Mouse (Mus musculus) embryonic stem cell, embryonic (primary cell): ENCODE measurements around the gene Gm10447.

Experiments
- CTCF ChIA-PET, 4 experiments: fragments of 300-600 bp in 2 of 4; fragments of 350-600 bp in 2 of 4; sonication (Branson Sonifier 250); formaldehyde crosslinking; loops; one replicate each; lab custom pipeline; 2022; ENCODE audit warnings: inconsistent platforms in 2 of 4; lab: Charles Lee
- POLR2A ChIA-PET, 4 experiments: fragments of 300-600 bp in 2 of 4; fragments of 350-600 bp in 2 of 4; sonication (Branson Sonifier 250); formaldehyde crosslinking; loops; one replicate each; lab custom pipeline; 2022; ENCODE audit warnings: antibody characterized with exemption in 4 of 4, inconsistent platforms in 1 of 4; lab: Charles Lee

Gm10447 gene

DNA sequence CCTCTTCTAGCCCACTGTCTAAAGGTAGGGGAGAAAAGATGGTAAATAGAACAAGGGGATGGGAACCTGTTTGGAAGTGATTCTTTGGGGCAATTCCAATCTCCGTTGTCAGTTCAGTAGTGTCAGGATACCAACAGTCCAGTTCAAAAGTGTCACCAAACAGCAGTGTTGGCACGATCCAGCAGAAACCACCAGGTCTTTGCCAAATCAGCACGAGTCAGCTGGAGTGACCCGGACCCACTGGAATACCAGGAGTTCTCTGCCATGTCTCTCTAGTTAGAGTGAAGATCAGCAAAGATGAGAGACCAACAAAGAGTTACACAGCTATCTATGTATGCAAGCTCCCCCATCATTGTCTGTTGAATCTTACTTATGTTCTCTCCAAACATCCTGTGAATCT, 43.0 kb downstream of the Gm10447 start:
- CTCF ChIA-PET: no interaction called here
- POLR2A ChIA-PET: interaction anchor here in 2 of 4 experiments (0.8 to 6.0 kb wide), 3 partner anchors 14 to 17 kb away, joined by 3 to 31 read pairs (median 12); partner anchors contain the start of genes Gdf9 (in 2 of the 2) and Uqcrq (in 2 of the 2)

GRCm38 (mm10) chr11:53411738-53412137, 45.2 kb downstream of the Gm10447 start:
- POLR2A ChIA-PET: interaction anchor here in 3 of 4 experiments (0.6 to 4.8 kb wide), 11 partner anchors 12 to 153 kb away, joined by 3 to 25 read pairs (median 3); partner anchors contain the start of genes Gdf9 (in 2 of the 3) and Uqcrq (in 2 of the 3)
- CTCF ChIA-PET: interaction anchor here (0.6 to 1.5 kb wide), 17 partner anchors 8 to 185 kb away, joined by 3 to 7 read pairs (median 4); partner anchors contain the start of genes Gdf9 (in 2 of the 4), Uqcrq (in 2 of the 4), Gm10447 (in 1 of the 4) and Shroom1 (in 1 of the 4)
